26 mouse cellular contexts compared by ENCODE assay signal in genomic region chr13:98809087-98809486, GRCm38 (mm10). TPM values are rescaled to one million over a fixed set of nuclear protein-coding genes. Genes with fewer than 3 reads are reported as not detected.
DNase-seq lines count a peak whose midpoint lies in the region; ATAC-seq and TF ChIP-seq lines count a peak whose summit lies in the region.
"Had no signal": no experiment of that assay in that cellular context is flagged by ENCODE, and none has a peak within 500 bp of the region (broad histone marks: within the 10 kb centered on the region; RNA-seq: fewer than 3 reads in every experiment).

No protein-coding gene starts in this region.

- TF ChIP-seq RAD21 in MEL (IDR thresholded peaks at IDR 0.05; ENCODE audit: low read depth, low read length): no peak

- no peaks in the 10 kb centered on the region for H3K9me3 ChIP-seq in MEL (replicated peaks; ENCODE audit: insufficient read depth, low read length)
- H3K9me3 ChIP-seq in liver, postnatal 0 days (ENCODE audit: low read length): no peaks in the 10 kb centered on the region
- H3K9me3 ChIP-seq in midbrain, embryonic 11.5 days (ENCODE audit: control insufficient read depth, low read length): no peaks in the 10 kb centered on the region
- H3K9me3 ChIP-seq: embryonic facial prominence, embryonic 12.5 days; heart, embryonic 12.5 days; limb, embryonic 12.5 days; midbrain, embryonic 10.5 days; stomach, embryonic 15.5 days had no signal

- no peak for DNase-seq in heart, adult 2 months
- no peak for DNase-seq in heart, adult 9 months (ENCODE audit: low spot score in 2 of 2)
- DNase-seq in liver, adult 2 months (ENCODE audit: extremely low read depth, low read depth, low spot score): peak; percentile 56
- DNase-seq in liver (no peak), MEL (ENCODE audit: low read depth, low spot score) (no peak)
- no peak for DNase-seq in liver, postnatal 0 days
- DNase-seq in midbrain, embryonic 11.5 days (ENCODE audit: low spot score, missing footprints): no peak
- DNase-seq: adrenal gland, postnatal 10 days; cerebellum, adult 11-12 months; cerebellum, adult 9-11 months; embryo, embryonic 11 days; gastrocnemius, postnatal 10 days; kidney, adult 8-10 months; kidney, postnatal 10 days; lung, adult 18-20 months; lung, postnatal 10 days; right cerebral cortex, postnatal 25 days had no signal

- peak; percentile 48 for TF ChIP-seq CTCF in heart, adult 2 months (IDR thresholded peaks at IDR 0.05)
- TF ChIP-seq CTCF in liver, adult 2 months (IDR thresholded peaks at IDR 0.05; ENCODE audit: low read depth, low read length): no peak
- TF ChIP-seq CTCF in MEL (IDR thresholded peaks at IDR 0.05 in 2 of 3, conservative IDR thresholded peaks at IDR 0.05 in 1 of 3; ENCODE audit: control insufficient read depth in 1 of 3, insufficient read depth in 1 of 3, low read depth in 2 of 3, low read length in 3 of 3, poor library complexity in 1 of 3, severe bottlenecking in 1 of 3): 0 out of 6 replicates have a peak, but pooled peaks of 2 of the 3 experiments have one; percentile 1 to 2
- TF ChIP-seq CTCF in liver, postnatal 0 days (IDR thresholded peaks at IDR 0.05; ENCODE audit: low read depth): peak; percentile 40

- WGBS in heart, adult 2 months: 16% methylated on average over 1 of the region's 1 CpGs
- WGBS in liver, adult 2 months: 19% methylated on average over 1 of the region's 1 CpGs
- WGBS in liver, postnatal 0 days (ENCODE audit: insufficient replicate concordance): 38% methylated on average over 1 of the region's 1 CpGs
- WGBS in midbrain, embryonic 11.5 days: 83% methylated on average over 1 of the region's 1 CpGs

- H3K9ac ChIP-seq in heart, adult 2 months (ENCODE audit: low read depth, low read length): no peak overlapping the region
- H3K9ac ChIP-seq in liver, adult 2 months (ENCODE audit: low read depth, low read length): no peak overlapping the region
- H3K9ac ChIP-seq in MEL (ENCODE audit: control insufficient read depth, low read depth, low read length, poor library complexity, severe bottlenecking): no peak overlapping the region
- H3K9ac ChIP-seq in liver, postnatal 0 days (replicated peaks): no peak overlapping the region
- no peak overlapping the region for H3K9ac ChIP-seq in midbrain, embryonic 11.5 days (ENCODE audit: low read length)
- H3K9ac ChIP-seq: embryonic facial prominence, embryonic 12.5 days; heart, embryonic 12.5 days; hindbrain, embryonic 14.5 days; limb, embryonic 12.5 days; stomach, embryonic 15.5 days had no signal

- H3K27me3 ChIP-seq in heart, adult 2 months (ENCODE audit: control insufficient read depth, insufficient read depth, low read length): no peaks in the 10 kb centered on the region
- H3K27me3 ChIP-seq in liver, adult 2 months (ENCODE audit: control insufficient read depth, insufficient read depth, low read length): no peaks in the 10 kb centered on the region
- H3K27me3 ChIP-seq in MEL (ENCODE audit: control insufficient read depth in 1 of 2, insufficient read depth in 2 of 2, low read length in 2 of 2): no peaks in the 10 kb centered on the region
- H3K27me3 ChIP-seq in liver, postnatal 0 days (ENCODE audit: insufficient read depth, low read length): no peaks in the 10 kb centered on the region
- H3K27me3 ChIP-seq in midbrain, embryonic 11.5 days (ENCODE audit: control insufficient read depth, insufficient read depth, low read length): no peaks in the 10 kb centered on the region
- H3K27me3 ChIP-seq: embryonic facial prominence, embryonic 12.5 days; heart, embryonic 12.5 days; limb, embryonic 12.5 days; stomach, embryonic 15.5 days had no signal

- no peak for TF ChIP-seq EP300 in heart, adult 2 months (IDR thresholded peaks at IDR 0.05; ENCODE audit: insufficient read depth, low read depth, low read length)
- no peak for TF ChIP-seq EP300 in MEL (IDR thresholded peaks at IDR 0.05; ENCODE audit: low read depth in 1 of 2, low read length in 2 of 2)
- TF ChIP-seq EP300 in liver, postnatal 0 days (IDR thresholded peaks at IDR 0.05; ENCODE audit: low read depth): no peak

- intact Hi-C loops in heart, adult 2 months (cut with DNase I): no loop called here

- H3K4me3 ChIP-seq in heart, adult 2 months: no peak overlapping the region
- no peak overlapping the region for H3K4me3 ChIP-seq in liver, adult 2 months (ENCODE audit: insufficient read depth, low read depth, low read length)
- H3K4me3 ChIP-seq in MEL (ENCODE audit: control insufficient read depth in 1 of 2, insufficient read depth in 1 of 2, low read depth in 2 of 2, low read length in 2 of 2): no peak overlapping the region
- no peak overlapping the region for H3K4me3 ChIP-seq in liver, postnatal 0 days (ENCODE audit: low read depth, low read length)
- no peak overlapping the region for H3K4me3 ChIP-seq in midbrain, embryonic 11.5 days (ENCODE audit: low read depth, low read length)
- H3K4me3 ChIP-seq: embryonic facial prominence, embryonic 12.5 days; heart, embryonic 12.5 days; left cerebral cortex, adult 2 months; limb, embryonic 12.5 days; midbrain, embryonic 10.5 days; stomach, embryonic 15.5 days had no signal

- no peak for ATAC-seq in liver, postnatal 0 days
- ATAC-seq in midbrain, embryonic 11.5 days (ENCODE audit: low FRiP score): no peak
- ATAC-seq: forebrain, embryonic 16.5 days; midbrain, embryonic 16.5 days had no signal

- no peak overlapping the region for H3K4me2 ChIP-seq in liver, postnatal 0 days (ENCODE audit: low read depth, low read length)
- H3K4me2 ChIP-seq in midbrain, embryonic 11.5 days: no peak overlapping the region
- H3K4me2 ChIP-seq: embryonic facial prominence, embryonic 12.5 days; heart, embryonic 12.5 days; hindbrain, embryonic 14.5 days; limb, embryonic 12.5 days; stomach, embryonic 15.5 days had no signal

- H3K36me3 ChIP-seq in heart, adult 2 months (ENCODE audit: control insufficient read depth, insufficient read depth, low read length): peaks cover 19% of the 10 kb centered on the region
- H3K36me3 ChIP-seq in liver, adult 2 months (ENCODE audit: control insufficient read depth, insufficient read depth, low read length): peaks cover 10% of the 10 kb centered on the region
- H3K36me3 ChIP-seq in MEL (ENCODE audit: control insufficient read depth in 1 of 2, insufficient read depth in 2 of 2, low read length in 2 of 2): peaks cover 0 to 34% of the 10 kb centered on the region in 2 experiments; a peak in 2 of 4 replicates
- H3K36me3 ChIP-seq in liver, postnatal 0 days (replicated peaks; ENCODE audit: insufficient read depth, low read length): peaks cover 12% of the 10 kb centered on the region
- H3K36me3 ChIP-seq in midbrain, embryonic 11.5 days (ENCODE audit: control insufficient read depth, insufficient read depth, low read length): no peaks in the 10 kb centered on the region

- TF ChIP-seq POLR2A in heart, adult 2 months (IDR thresholded peaks at IDR 0.05; ENCODE audit: insufficient read depth, low read depth, low read length): no peak
- no peak for TF ChIP-seq POLR2A in liver, adult 2 months (IDR thresholded peaks at IDR 0.05; ENCODE audit: extremely low read depth, insufficient read depth, low read length)
- no peak for TF ChIP-seq POLR2A in MEL (IDR thresholded peaks at IDR 0.05; ENCODE audit: control insufficient read depth in 1 of 2, insufficient read depth in 1 of 2, low read depth in 1 of 2, low read length in 2 of 2, poor library complexity in 1 of 2)

- peak overlapping the region; percentile 23 for H3K27ac ChIP-seq in heart, adult 2 months
- no peak overlapping the region for H3K27ac ChIP-seq in liver, adult 2 months (replicated peaks; ENCODE audit: insufficient read depth, low read depth, low read length)
- no peak overlapping the region for H3K27ac ChIP-seq in MEL (ENCODE audit: control insufficient read depth, low read depth, low read length)
- no peak overlapping the region for H3K27ac ChIP-seq in liver, postnatal 0 days (ENCODE audit: low read depth)
- H3K27ac ChIP-seq in midbrain, embryonic 11.5 days (ENCODE audit: low read depth, low read length): no peak overlapping the region
- H3K27ac ChIP-seq: embryonic facial prominence, embryonic 12.5 days; hindbrain, embryonic 14.5 days; left cerebral cortex, adult 2 months; limb, embryonic 12.5 days; midbrain, embryonic 10.5 days; stomach, embryonic 15.5 days had no signal

- H3K79me2 ChIP-seq in heart, adult 2 months (replicated peaks; ENCODE audit: control insufficient read depth, insufficient read depth, low read length): peaks cover 6% of the 10 kb centered on the region
- peaks cover 14% of the 10 kb centered on the region; the same call in 1 of the 2 replicates for H3K79me2 ChIP-seq in liver, adult 2 months (ENCODE audit: control insufficient read depth, insufficient read depth, low read length)
- peaks cover 19% of the 10 kb centered on the region for H3K79me2 ChIP-seq in MEL (ENCODE audit: control insufficient read depth, insufficient read depth, low read length, poor library complexity)

- peaks cover 11% of the 10 kb centered on the region for H3K4me1 ChIP-seq in heart, adult 2 months (ENCODE audit: control insufficient read depth, insufficient read depth, low read length)
- peaks cover 13% of the 10 kb centered on the region for H3K4me1 ChIP-seq in liver, adult 2 months (ENCODE audit: control insufficient read depth, insufficient read depth, low read length)
- H3K4me1 ChIP-seq in MEL (ENCODE audit: control insufficient read depth in 1 of 2, insufficient read depth in 2 of 2, low read length in 2 of 2): peaks cover 14 to 27% of the 10 kb centered on the region in 2 experiments
- peaks cover 11% of the 10 kb centered on the region for H3K4me1 ChIP-seq in liver, postnatal 0 days (ENCODE audit: insufficient read depth)
- peaks cover 4% of the 10 kb centered on the region for H3K4me1 ChIP-seq in midbrain, embryonic 11.5 days (ENCODE audit: control insufficient read depth, insufficient read depth, low read length)

TF ChIP-seq in MEL, 35 proteins besides CTCF, POLR2A, EP300 and RAD21 (continues in another document):
- no peak for TF ChIP-seq BHLHE40 (IDR thresholded peaks at IDR 0.05; ENCODE audit: borderline replicate concordance, low read depth, low read length)
- no peak for TF ChIP-seq SMC3 (IDR thresholded peaks at IDR 0.05; ENCODE audit: low read depth, low read length)
- TF ChIP-seq MEF2A (IDR thresholded peaks at IDR 0.05; ENCODE audit: extremely low read depth, insufficient replicate concordance, low read depth, low read length, poor library complexity, severe bottlenecking): no peak
- TF ChIP-seq USF1 (IDR thresholded peaks at IDR 0.05; ENCODE audit: low read depth, low read length): peak; percentile 74
- 0 out of 2 replicates have a peak, but pooled peaks have one; percentile 23 for TF ChIP-seq MYC (IDR thresholded peaks at IDR 0.05; ENCODE audit: low read depth, low read length)

RNA-seq across cellular contexts. Expression of gene Fcho2, which starts 6.2 kb away (rescaled TPM):
- total RNA-seq in heart, adult 2 months (2021): 10 to 100 TPM; 35.4 to 37.6 TPM
- 11.8 and 17.0 TPM in 2 replicates for polyA plus RNA-seq in heart, adult 2 months (2012; rRNA removed)
- 21.6 and 23.2 TPM in 2 replicates for total RNA-seq in liver, adult 2 months (2014; rRNA removed)
- 4.1 and 5.8 TPM in 2 replicates for polyA plus RNA-seq in liver, adult 2 months (2012; rRNA removed)
- 2.2 and 2.4 TPM in 2 replicates for total RNA-seq in MEL (2012; rRNA removed)
- 1 to 10 TPM in 1 of 2 experiments, not detected in 1; 5.8 TPM for polyA plus RNA-seq in MEL (2012; ENCODE audit: insufficient read depth in 1 of 2, insufficient read length in 2 of 2, low read depth in 1 of 2, low replicate concordance in 2 of 2, missing spikeins in 1 of 2)
- 16.6 and 16.7 TPM in 2 replicates for polyA plus RNA-seq in liver, postnatal 0 days (2015; fragmentation: Nextera tagmentation; extraction: Ambion mirVana)
- polyA plus RNA-seq in midbrain, embryonic 11.5 days (2014; fragmentation: Nextera tagmentation; extraction: Ambion mirVana): 23.4 and 28.9 TPM in 2 replicates
